Mouse (Mus musculus) thymus, adult 2 months (tissue): ENCODE data around the gene Gna13. TPM values are rescaled to one million over a fixed set of nuclear protein-coding genes. Genes with fewer than 3 reads are reported as not detected.

Source experiments
- DNase-seq: peaks from one replicate; pipeline ENCODE4 v3.0.0; 2021
- H3K27ac ChIP-seq: fragments of 200-500 bp; 2 replicates; pipeline ENCODE4 v1.5.1; 2012; ENCODE audit warnings: low read length, control low read depth; ENCODE audit not compliant: control insufficient read depth, insufficient read depth
- H3K27me3 ChIP-seq: fragments of 200-500 bp; 2 replicates; pipeline ENCODE4 v1.6.1; 2012; ENCODE audit warnings: mild to moderate bottlenecking, low read length, moderate library complexity, mixed read lengths; ENCODE audit not compliant: control insufficient read depth, insufficient read depth
- H3K36me3 ChIP-seq: fragments of 200-500 bp; 2 replicates; pipeline ENCODE4 v1.6.1; 2012; ENCODE audit warnings: mild to moderate bottlenecking, low read length, moderate library complexity; ENCODE audit not compliant: control insufficient read depth, insufficient read depth
- H3K4me1 ChIP-seq: fragments of 200-500 bp; replicated peaks from 2 replicates; pipeline ENCODE4 v1.6.1; 2012; ENCODE audit warnings: low read length; ENCODE audit not compliant: control insufficient read depth, insufficient read depth
- H3K4me3 ChIP-seq: fragments of 200-500 bp; 2 replicates; pipeline ENCODE4 v1.5.1; 2012; ENCODE audit warnings: mild to moderate bottlenecking, low read length, control low read depth, moderate library complexity; ENCODE audit not compliant: control insufficient read depth, insufficient read depth
- CTCF ChIP-seq: fragments of 200-500 bp; IDR thresholded peaks from 2 replicates; pipeline ENCODE4 v1.5.1; 2012; ENCODE audit warnings: mild to moderate bottlenecking, control low read depth, low read length, moderate library complexity, borderline replicate concordance; ENCODE audit not compliant: control insufficient read depth, poor library complexity, insufficient read depth; ENCODE audit errors: extremely low read depth
- POLR2A ChIP-seq: fragments of 200-500 bp; IDR thresholded peaks from 2 replicates; pipeline ENCODE4 v1.6.1; 2012; ENCODE audit warnings: mild to moderate bottlenecking, low read length, control low read depth, moderate library complexity; ENCODE audit not compliant: control insufficient read depth, poor library complexity, insufficient read depth; ENCODE audit errors: extremely low read depth
- WGBS: fragments of 180-500 bp; shearing (Covaris S2); methylation state at CpG from one replicate; pipeline ENCODE4 v1.1.7; 2018; 5-methylcytosine and 5-hydroxymethylcytosine counted together
- polyA plus RNA-seq: library from polyadenylated mRNA; depleted of rRNA; stranded (reverse); fragments of >200 nt; gene quantifications from 2 replicates; pipeline ENCODE4 v1.2.3, GENCODE M21; 2012

Gene Gna13
- polyA plus RNA-seq, 1 experiment, result 49.6 TPM

GRCm38 (mm10) chr11:109347242-109347959 lies 15.2 kb upstream of the Gna13 start:
- 0 out of 2 replicates have a peak overlapping the region, but pooled peaks have one; percentile 26 for H3K27ac ChIP-seq

DNA sequence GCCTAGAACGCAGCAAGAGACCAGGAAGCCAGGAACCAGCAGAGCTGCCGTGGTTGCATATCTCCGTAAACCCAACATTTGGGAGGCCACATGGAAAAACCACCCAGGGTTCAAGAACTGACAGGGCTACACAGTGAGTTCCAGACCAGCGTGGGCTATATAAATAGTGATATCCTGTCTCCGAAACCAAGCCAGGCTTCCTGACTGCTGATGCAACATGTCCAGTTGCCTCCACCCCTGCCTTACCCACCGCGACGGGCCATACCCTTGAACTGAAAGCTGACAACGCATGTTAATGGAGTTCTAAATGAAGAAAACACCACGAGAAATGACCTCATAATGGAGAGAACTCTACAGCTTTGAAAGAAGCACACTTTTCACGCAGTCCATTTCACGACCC lies 14.2 kb upstream of the Gna13 start:
- Histone ChIP-seq H3K36me3 (no peaks in the 10 kb centered on the region), H3K27ac (peak overlapping the region; percentile 12; the same call in 1 of the 2 replicates), H3K4me3 (no peak overlapping the region), H3K27me3 (no peaks in the 10 kb centered on the region), H3K4me1 (peaks cover 19% of the 10 kb centered on the region)
- no peak for TF ChIP-seq CTCF
- TF ChIP-seq POLR2A, result no peak
- WGBS, result 34% methylated on average over 12 of the region's 12 CpGs
- DNase-seq, result no peak

More at GRCm38 (mm10) chr11:109347242-109347959, 15.2 kb upstream of the Gna13 start:
- Histone ChIP-seq H3K36me3 (no peaks in the 10 kb centered on the region), H3K4me3 (no peak overlapping the region), H3K4me1 (peaks cover 19% of the 10 kb centered on the region), H3K27me3 (no peaks in the 10 kb centered on the region)
- TF ChIP-seq POLR2A (no peak), CTCF (no peak)
- DNase-seq, result peak; percentile 45
- 12% methylated on average over 10 of the region's 10 CpGs for WGBS

DNA sequence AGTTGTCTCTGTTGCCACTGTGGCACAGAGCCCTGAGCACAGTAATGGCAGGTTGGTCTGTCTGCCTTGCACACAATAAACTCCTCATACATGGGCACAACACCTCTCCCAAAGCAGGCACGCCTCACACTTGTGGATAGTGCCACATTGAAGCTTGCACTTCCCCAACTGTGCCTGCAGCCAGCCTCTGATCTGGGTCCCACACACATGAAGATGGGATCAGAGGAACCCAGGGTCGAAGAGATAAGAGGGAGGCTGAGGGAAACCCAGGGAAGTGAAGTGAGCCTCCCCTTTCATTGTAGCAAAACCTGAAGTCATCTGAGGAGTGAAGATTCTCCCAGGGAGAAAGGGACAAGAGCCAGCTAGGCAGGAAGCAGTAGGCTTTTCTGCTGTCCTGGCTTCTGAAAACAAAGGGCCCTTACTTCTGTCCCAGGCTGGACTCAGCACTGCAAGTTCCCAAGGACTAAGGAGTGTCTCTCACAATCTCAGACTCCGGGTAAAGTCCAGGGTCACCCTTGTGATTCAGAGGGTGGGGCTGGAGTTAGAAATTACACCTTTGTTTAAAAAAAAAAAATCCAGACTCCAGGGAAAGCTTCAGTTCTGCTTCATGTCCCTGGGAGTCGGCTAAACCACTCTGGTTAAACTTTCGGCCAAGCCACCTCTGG lies 12.8 kb upstream of the Gna13 start:
- no peaks in the 10 kb centered on the region for H3K27me3 ChIP-seq
- no peak overlapping the region for H3K4me3 ChIP-seq
- H3K4me1 ChIP-seq, result peaks cover 19% of the 10 kb centered on the region
- H3K27ac ChIP-seq, result no peak overlapping the region
- H3K36me3 ChIP-seq, result no peaks in the 10 kb centered on the region
- no peak for DNase-seq
- WGBS, result 84% methylated on average over 5 of the region's 5 CpGs
- TF ChIP-seq CTCF (no peak), POLR2A (no peak)

DNA sequence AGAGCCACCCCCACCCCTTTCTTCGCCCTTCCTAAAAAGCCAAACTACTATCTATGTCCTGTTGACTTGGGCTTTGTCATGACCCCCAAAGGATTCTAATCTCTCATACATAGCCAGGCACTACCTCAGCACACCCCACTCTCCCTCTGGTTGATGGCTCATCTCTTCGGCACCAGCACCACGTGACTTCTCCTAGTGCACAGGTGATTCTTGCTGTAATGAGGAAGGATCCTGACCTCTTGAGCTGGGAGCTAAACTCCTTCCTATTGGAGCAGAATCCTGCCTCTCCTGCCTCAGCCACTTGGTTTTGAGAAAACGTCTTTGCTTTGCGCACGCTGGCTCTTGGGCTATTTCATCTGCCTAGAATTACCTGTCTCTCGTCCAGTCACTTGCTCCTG lies 12.3 kb upstream of the Gna13 start:
- TF ChIP-seq POLR2A, result no peak
- TF ChIP-seq CTCF, result no peak
- Histone ChIP-seq H3K27ac (no peak overlapping the region), H3K27me3 (no peaks in the 10 kb centered on the region), H3K4me3 (no peak overlapping the region), H3K36me3 (no peaks in the 10 kb centered on the region), H3K4me1 (peaks cover 19% of the 10 kb centered on the region)
- DNase-seq, result no peak
- WGBS, result 94% methylated on average over 7 of the region's 7 CpGs

DNA sequence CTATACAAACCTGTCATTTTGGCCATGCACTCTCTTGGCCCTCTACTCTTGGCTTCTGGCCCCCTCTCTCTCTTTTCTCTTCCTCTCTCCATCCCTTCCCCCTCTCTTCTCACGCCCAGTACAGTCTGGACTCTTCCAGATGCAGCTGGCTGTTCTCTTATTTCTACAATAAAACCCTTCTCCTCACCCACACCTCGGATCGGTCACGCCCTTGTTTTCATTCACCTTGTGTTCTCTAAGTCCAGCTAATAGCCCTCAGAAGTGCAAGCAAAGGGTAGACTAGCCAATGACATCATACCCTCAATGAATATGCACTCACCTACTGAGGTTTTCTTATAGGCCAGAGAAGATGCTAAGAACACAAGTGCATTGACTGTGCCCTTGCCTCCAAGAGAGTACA lies 11.1 kb upstream of the Gna13 start:
- 93% methylated on average over 4 of the region's 4 CpGs for whole genome bisulfite sequencing
- Histone ChIP-seq H3K27ac (no peak overlapping the region), H3K4me1 (peaks cover 17% of the 10 kb centered on the region), H3K36me3 (no peaks in the 10 kb centered on the region), H3K27me3 (no peaks in the 10 kb centered on the region), H3K4me3 (no peak overlapping the region)
- no peak for DNase-seq
- no peak for TF ChIP-seq CTCF
- no peak for TF ChIP-seq POLR2A

DNA sequence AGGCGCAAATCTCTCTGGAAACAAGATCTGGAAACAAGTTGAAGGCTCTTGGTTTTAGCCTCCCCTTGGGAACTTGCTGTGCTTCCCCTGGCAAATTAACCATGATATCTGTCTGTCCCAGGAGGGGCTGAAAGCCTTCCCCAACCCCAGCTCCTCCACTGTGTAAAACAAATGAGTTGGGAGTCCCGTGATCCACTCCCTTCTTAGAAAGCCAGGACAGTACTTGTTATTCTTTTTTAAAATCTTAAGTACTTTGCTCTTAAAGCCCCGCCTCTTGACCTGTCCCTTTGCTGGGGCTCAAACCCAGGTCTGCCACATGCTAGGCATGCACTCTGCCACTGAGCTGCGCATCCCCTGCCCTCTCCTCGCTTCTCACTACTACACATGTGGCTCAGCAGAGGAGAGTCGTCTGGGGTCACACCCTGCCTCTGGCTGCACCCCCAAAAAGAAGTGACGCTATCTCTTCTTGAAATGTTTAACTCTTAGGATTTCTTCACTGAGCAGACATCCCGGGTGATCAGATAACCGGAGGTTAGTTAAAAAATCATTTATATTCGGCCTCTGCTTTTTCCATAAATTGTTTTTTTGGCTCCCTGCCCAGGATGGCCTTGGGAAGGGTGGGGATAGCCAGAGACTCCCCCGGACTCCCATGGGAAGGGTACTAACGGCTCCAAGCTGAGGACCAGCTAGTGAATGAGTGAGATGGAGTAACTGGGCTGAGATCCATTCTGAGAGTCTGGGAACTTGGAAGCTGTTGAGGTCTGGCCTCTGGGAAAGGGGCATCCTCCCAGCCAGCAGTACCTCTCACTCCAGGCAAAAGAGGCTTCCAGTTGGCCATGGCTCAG lies 9.0 kb upstream of the Gna13 start:
- Histone ChIP-seq H3K27ac (no peak overlapping the region), H3K4me3 (no peak overlapping the region), H3K4me1 (peaks cover under 1% of the 10 kb centered on the region), H3K36me3 (no peaks in the 10 kb centered on the region), H3K27me3 (no peaks in the 10 kb centered on the region)
- TF ChIP-seq CTCF (no peak), POLR2A (no peak)
- no peak for DNase-seq
- 87% methylated on average over 12 of the region's 12 CpGs for WGBS

DNA sequence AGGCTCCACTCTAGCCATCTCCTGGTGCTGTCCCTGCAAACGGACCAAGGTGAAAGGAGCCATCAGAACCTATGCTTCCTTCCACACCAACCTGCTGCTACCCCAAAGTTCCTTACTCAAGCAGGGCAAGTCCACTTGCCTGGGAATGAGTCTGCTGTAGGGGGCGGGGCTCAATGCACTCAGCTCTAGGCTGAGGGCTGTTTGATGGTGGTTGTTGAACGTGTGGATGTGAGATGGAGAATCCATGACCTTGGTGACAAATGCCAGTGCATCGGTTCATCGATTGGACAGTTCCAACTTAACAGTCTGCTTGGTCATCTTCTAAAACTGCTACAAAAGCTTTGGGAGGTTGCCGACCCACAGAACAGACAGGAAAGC lies 8.4 kb upstream of the Gna13 start:
- H3K27me3 ChIP-seq, result no peaks in the 10 kb centered on the region
- TF ChIP-seq POLR2A (no peak), CTCF (no peak)
- H3K27ac ChIP-seq, result no peak overlapping the region
- no peak overlapping the region for H3K4me3 ChIP-seq
- no peak for DNase-seq
- H3K4me1 ChIP-seq, result no peaks in the 10 kb centered on the region
- no peaks in the 10 kb centered on the region for H3K36me3 ChIP-seq
- WGBS, result 80% methylated on average over 6 of the region's 6 CpGs
